Mouse (Mus musculus) embryonic facial prominence, embryonic 12.5 days (tissue): Measurements from ENCODE around the gene St7. TPM values are rescaled to one million over a fixed set of nuclear protein-coding genes. Genes with fewer than 3 reads are reported as not detected.

Experiments used
- ATAC-seq: fragments of 200-750 bp; cut with Nextera tagmentation; 2 replicates; pipeline ENCODE4 v1.8.0; 2017; ENCODE audit not compliant: insufficient number of reproducible peaks, insufficient read depth, low FRiP score, low TSS enrichment
- H3K27ac ChIP-seq: fragments of 300-500 bp; sonication (generic); 2 replicates; pipeline ENCODE4 v1.5.1; 2016; ENCODE audit warnings: mild to moderate bottlenecking
- H3K27me3 ChIP-seq: fragments of 300-500 bp; sonication (generic); 2 replicates; pipeline ENCODE4 v1.6.1; 2016; ENCODE audit warnings: mild to moderate bottlenecking, moderate library complexity
- H3K36me3 ChIP-seq: fragments of 300-500 bp; sonication (generic); 2 replicates; pipeline ENCODE4 v1.6.1; 2016; ENCODE audit warnings: mild to moderate bottlenecking
- H3K4me1 ChIP-seq: fragments of 300-500 bp; sonication (generic); 2 replicates; pipeline ENCODE4 v1.6.1; 2016
- H3K4me2 ChIP-seq: fragments of 300-500 bp; sonication (generic); replicated peaks from 2 replicates; pipeline ENCODE4 v1.6.1; 2016; ENCODE audit warnings: mild to moderate bottlenecking, moderate library complexity
- H3K4me3 ChIP-seq: fragments of 300-500 bp; sonication (generic); 2 replicates; pipeline ENCODE4 v1.5.1; 2016; ENCODE audit warnings: mild to moderate bottlenecking
- H3K9ac ChIP-seq: fragments of 300-500 bp; sonication (generic); 2 replicates; pipeline ENCODE4 v1.6.1; 2016; ENCODE audit warnings: mild to moderate bottlenecking, moderate library complexity
- H3K9me3 ChIP-seq: fragments of 300-500 bp; sonication (generic); 2 replicates; pipeline ENCODE4 v1.6.1; 2016; ENCODE audit warnings: mild to moderate bottlenecking, moderate library complexity
- WGBS: fragments of 180-500 bp; shearing (Covaris S2); methylation state at CpG from one replicate; pipeline ENCODE4 v1.1.7; 2016; 5-methylcytosine and 5-hydroxymethylcytosine counted together
- polyA plus RNA-seq: library from polyadenylated mRNA; unstranded; fragments of >200 nt; fragmentation: Nextera tagmentation; extraction: Ambion mirVana; gene quantifications from 2 replicates; pipeline ENCODE4 v1.2.1, GENCODE M21; 2016

St7 gene
- polyA plus RNA-seq, 1 experiment from 2014 or later: 31.3 TPM

DNA sequence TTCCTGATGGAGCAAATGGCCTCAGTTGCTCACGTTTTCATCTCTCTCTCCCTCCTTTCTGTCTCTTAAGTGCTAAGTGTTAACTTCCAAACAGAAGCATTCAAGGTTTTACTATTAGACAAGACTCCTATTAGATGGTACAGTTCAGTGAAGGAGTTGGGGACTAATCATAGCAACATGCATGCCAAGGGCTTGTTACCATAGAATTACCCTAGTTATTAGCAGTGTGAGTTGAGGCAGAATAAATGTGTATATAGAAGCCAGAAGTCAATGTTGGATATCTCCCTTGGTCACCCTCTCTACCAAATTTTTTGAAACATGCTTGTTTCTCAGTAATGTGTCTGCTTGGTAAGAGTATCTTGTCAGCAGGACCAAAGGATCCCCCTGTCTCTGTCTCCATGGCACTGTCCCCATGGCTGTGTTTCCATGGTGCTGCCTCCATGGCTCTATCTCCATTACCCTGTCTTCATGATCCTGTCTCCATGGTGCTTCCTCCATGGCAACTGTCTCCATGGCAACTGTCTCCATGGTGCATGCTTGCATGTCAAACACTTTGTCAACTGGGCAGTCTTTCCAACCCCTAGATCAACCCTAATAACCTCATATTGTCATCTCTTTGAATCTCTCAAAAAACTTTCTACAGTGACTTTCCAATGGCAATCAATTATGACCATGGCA is 275.9 kb downstream of the St7 start:
- Histone ChIP-seq H3K4me2 (no peak overlapping the region), H3K36me3 (no peaks in the 10 kb centered on the region), H3K9ac (no peak overlapping the region), H3K4me3 (no peak overlapping the region), H3K4me1 (no peaks in the 10 kb centered on the region), H3K9me3 (no peaks in the 10 kb centered on the region), H3K27me3 (no peaks in the 10 kb centered on the region), H3K27ac (no peak overlapping the region)
- no peak for ATAC-seq
- WGBS: 77% methylated on average over 1 of the region's 1 CpGs

DNA sequence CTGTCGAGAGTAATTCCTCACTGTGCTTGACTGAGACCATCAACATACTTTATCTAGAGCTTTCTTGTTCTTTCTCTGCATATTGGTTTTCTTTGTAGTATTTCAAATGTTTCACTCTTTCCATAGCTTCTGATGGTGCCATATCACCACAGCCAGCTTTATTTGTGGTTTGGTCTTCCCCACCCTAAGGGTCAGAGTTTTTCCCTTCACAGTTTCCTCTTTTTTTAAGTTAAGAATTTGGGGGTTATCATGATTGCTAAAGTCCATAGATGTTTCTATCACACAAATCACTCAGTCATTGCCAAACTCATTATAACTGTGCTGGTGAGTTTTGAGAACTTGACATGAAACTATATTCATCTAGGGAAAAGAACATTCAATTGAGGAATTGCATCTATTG is 277.1 kb downstream of the St7 start:
- no peaks in the 10 kb centered on the region for H3K27me3 ChIP-seq

DNA sequence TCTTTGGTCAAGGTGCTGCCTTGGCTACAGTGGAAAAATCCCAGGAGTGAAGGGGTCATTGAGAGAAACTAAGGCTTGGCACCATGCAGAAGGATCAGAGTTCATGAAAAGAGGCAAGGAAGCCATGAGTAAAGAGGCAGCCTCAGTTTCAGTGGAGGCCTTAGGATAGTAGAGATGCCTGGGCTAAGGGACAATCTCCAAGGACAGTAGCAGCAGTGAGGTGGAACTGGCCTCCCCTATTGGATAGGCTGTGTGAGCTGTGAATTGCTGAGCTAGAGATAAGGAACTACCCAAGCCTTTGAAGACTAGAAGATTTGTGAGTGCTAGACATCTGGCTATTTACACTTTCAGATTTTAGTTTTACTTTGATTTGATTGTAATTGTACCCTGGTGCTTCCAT is 278.7 kb downstream of the St7 start:
- no peak for ATAC-seq
- Histone ChIP-seq H3K9ac (no peak overlapping the region), H3K4me3 (no peak overlapping the region), H3K27me3 (no peaks in the 10 kb centered on the region), H3K27ac (no peak overlapping the region), H3K4me2 (no peak overlapping the region), H3K9me3 (no peaks in the 10 kb centered on the region), H3K4me1 (no peaks in the 10 kb centered on the region), H3K36me3 (no peaks in the 10 kb centered on the region)

More for the DNA sequence above, 277.1 kb downstream of the St7 start:
- H3K4me2 ChIP-seq: no peak overlapping the region
- no peaks in the 10 kb centered on the region for H3K9me3 ChIP-seq
- ATAC-seq: no peak
- no peak overlapping the region for H3K9ac ChIP-seq
- no peaks in the 10 kb centered on the region for H3K36me3 ChIP-seq
- no peak overlapping the region for H3K4me3 ChIP-seq
- H3K4me1 ChIP-seq: no peaks in the 10 kb centered on the region
- no peak overlapping the region for H3K27ac ChIP-seq
- 86% methylated on average over 1 of the region's 1 CpGs for WGBS

DNA sequence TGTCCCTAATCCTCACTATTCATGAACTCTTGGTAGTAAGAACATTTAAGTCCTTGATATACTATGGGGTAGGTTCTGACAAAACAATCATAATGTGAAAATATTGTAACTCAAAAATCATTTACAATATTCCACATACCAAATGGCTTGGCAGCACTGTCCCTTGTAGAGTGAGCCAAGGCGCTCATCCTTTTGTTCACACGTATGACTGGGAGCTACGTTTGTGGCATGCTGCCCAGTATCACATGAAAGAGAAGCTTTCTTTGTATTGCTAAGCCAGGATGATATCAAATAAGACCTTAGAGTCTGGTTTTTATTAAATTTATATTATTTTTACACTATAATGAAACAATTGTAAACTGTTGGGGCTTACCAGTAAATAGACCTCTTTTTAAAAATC is 281.7 kb downstream of the St7 start:
- 84% methylated on average over 3 of the region's 3 CpGs for WGBS
- Histone ChIP-seq H3K4me2 (no peak overlapping the region), H3K9me3 (no peaks in the 10 kb centered on the region), H3K36me3 (no peaks in the 10 kb centered on the region), H3K4me1 (no peaks in the 10 kb centered on the region), H3K27ac (no peak overlapping the region), H3K9ac (no peak overlapping the region), H3K4me3 (no peak overlapping the region), H3K27me3 (no peaks in the 10 kb centered on the region)
- ATAC-seq: no peak

DNA sequence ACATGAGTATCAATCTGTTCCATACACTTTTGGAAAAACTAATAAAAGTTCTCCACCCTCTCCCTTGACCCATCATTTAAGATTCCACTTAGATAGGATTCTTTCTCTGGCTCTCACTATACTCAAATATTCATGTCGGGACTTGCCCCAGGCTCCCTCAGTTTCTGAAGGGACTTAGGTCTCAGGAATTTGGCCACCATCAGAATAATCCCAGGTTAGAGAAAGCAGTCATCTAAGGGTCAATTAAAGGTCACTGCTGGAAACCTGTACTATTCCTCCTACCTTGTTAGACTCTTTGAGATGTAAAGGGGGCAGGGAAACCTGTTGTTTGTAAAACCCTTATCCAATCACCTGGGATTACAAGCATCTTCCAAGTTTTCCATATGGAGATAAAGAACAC is 284.4 kb downstream of the St7 start:
- Histone ChIP-seq H3K36me3 (no peaks in the 10 kb centered on the region), H3K4me2 (no peak overlapping the region), H3K27me3 (no peaks in the 10 kb centered on the region), H3K9ac (no peak overlapping the region), H3K9me3 (no peaks in the 10 kb centered on the region), H3K4me3 (no peak overlapping the region), H3K27ac (no peak overlapping the region), H3K4me1 (no peaks in the 10 kb centered on the region)
- 34% methylated on average over 1 of the region's 1 CpGs for WGBS
- no peak for ATAC-seq

DNA sequence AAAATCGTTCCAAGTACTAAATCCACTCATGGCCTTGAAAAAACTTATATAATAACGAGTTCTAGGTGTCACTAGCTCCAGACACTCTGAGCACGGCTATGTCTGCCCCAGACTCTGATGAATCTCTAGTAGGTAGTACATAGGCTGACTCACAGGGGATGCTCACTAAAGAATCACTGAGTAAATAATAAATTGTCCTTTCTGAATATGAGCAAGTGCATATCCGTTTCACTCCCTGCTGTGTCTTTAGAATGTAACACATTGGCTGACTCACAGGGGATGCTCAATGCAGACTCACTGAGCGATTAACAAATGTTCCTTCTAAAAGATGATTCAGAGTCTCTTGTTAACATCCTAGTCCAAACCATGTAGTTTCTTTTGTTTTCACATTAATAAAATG is 285.6 kb downstream of the St7 start:
- Histone ChIP-seq H3K9ac (no peak overlapping the region), H3K9me3 (no peaks in the 10 kb centered on the region), H3K4me1 (no peaks in the 10 kb centered on the region), H3K27me3 (no peaks in the 10 kb centered on the region), H3K36me3 (no peaks in the 10 kb centered on the region), H3K4me3 (no peak overlapping the region), H3K27ac (no peak overlapping the region), H3K4me2 (no peak overlapping the region)
- ATAC-seq: no peak
- WGBS: 77% methylated on average over 5 of the region's 5 CpGs

DNA sequence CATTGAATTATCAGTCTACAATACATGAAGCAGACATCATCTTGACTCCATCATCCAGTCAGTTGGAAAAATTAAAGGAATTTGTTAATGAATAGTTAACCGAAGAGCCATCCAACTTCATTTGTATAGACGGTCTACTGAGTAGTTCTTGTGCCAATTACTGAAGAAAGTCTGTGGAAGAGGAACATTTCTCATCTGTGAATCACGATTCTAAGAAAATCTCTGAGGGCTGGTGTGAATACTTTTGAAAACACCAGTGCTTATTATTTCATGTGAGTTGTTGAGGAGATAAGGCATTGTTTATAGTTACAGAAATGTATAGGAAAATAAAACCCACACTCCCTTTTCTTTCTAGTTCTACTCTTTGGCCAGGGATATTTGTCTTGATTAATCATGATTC is 286.1 kb downstream of the St7 start:
- H3K9ac ChIP-seq: no peak overlapping the region
- no peak for ATAC-seq
- H3K4me2 ChIP-seq: no peak overlapping the region
- H3K9me3 ChIP-seq: no peaks in the 10 kb centered on the region
- 90% methylated on average over 3 of the region's 3 CpGs for WGBS
- no peak overlapping the region for H3K27ac ChIP-seq
- H3K4me3 ChIP-seq: no peak overlapping the region
- H3K27me3 ChIP-seq: no peaks in the 10 kb centered on the region
- H3K4me1 ChIP-seq: no peaks in the 10 kb centered on the region
- H3K36me3 ChIP-seq: no peaks in the 10 kb centered on the region

DNA sequence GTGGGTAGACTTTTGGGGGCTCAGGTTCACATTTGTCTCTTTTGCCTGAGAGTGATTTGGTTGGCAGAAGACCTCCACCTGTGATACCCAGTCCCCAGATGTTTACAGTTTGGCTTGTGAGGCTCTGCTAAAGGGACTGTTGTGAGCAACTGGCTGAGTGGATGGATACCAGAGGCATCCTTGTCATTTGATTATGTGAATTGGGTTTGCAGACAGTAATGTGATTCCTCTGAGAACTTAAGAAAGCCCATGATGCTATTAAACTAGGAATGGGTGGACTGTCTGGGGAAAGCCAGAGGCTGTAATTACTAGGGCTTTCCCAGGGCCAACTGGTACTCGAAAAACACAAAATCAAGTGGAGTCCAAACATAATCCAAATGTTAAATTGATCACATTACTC is 286.6 kb downstream of the St7 start:
- Histone ChIP-seq H3K4me3 (no peak overlapping the region), H3K27me3 (no peaks in the 10 kb centered on the region), H3K4me2 (no peak overlapping the region), H3K36me3 (no peaks in the 10 kb centered on the region), H3K27ac (no peak overlapping the region), H3K9ac (no peak overlapping the region), H3K4me1 (no peaks in the 10 kb centered on the region), H3K9me3 (no peaks in the 10 kb centered on the region)
- ATAC-seq: no peak
- 48% methylated on average over 1 of the region's 1 CpGs for WGBS

DNA sequence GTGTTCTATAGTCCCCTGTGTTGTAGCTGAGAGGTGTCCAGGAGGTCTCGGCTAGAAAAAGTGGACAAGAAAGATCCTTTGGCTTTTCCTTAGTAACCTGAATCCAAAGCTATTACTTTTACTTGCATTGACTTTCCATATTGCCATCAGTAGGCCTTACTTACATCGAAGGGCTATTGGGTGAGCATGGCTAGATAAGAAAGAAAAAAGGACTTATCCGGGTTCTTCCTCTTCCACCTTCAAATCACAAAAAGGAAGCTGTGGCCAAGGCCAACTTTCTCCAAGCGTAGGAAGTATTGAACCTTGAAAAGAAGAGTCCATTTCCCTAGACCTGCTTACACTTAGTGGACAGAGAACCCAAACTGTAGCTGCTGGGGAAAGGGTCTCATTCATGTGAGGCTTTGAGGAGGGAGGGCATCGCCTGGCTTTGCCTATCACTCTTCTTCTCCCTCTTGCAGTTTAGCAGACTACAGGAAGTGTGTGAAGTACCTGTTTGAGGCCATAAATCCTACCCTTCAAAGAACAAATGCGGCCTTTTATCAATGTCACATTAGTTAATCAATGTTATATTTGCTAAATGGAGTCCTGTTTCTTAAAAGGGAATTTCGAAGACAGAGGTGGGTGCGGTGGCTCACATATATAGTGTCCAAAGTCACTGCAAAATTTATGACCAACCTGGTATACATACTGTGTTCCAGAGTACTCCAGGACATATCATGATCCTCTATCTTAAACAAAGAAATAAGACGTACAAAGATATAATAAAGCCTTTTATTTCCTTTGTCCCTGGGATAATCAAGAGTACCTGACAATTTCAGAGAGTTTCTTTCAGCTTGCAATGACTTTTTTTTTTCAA is 297.7 kb downstream of the St7 start:
- Histone ChIP-seq H3K27me3 (no peaks in the 10 kb centered on the region), H3K36me3 (no peaks in the 10 kb centered on the region), H3K4me2 (no peak overlapping the region), H3K27ac (no peak overlapping the region), H3K9ac (no peak overlapping the region), H3K4me1 (no peaks in the 10 kb centered on the region), H3K4me3 (no peak overlapping the region), H3K9me3 (no peaks in the 10 kb centered on the region)
- 90% methylated on average over 9 of the region's 9 CpGs for WGBS
- ATAC-seq: no peak

DNA sequence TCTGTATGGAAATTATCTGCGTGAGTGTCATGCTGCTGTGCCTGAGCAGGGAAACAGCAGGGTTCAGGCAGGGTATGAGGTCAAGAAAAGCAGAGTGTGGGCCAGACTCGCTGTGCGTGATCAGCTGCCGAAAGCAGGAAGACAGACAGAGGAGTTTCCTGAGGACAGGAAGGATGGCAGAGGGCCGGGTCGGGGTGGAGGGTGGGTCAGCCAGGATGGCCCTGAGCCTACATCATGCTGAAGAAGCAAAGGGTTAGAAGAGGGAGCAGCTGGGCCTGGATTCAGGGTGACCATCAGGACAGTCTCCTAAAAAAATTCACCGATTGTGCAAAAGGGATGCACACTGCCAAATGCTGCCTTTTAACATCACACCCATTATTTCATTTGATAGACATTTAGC is 298.9 kb downstream of the St7 start:
- Histone ChIP-seq H3K36me3 (no peaks in the 10 kb centered on the region), H3K4me2 (no peak overlapping the region), H3K4me1 (no peaks in the 10 kb centered on the region), H3K9me3 (no peaks in the 10 kb centered on the region), H3K9ac (no peak overlapping the region), H3K4me3 (no peak overlapping the region), H3K27ac (no peak overlapping the region), H3K27me3 (no peaks in the 10 kb centered on the region)
- no peak for ATAC-seq
- 62% methylated on average over 7 of the region's 7 CpGs for WGBS
